Mouse (Mus musculus): ENCODE data around the gene Zbtb20. TPM values are rescaled to one million over a fixed set of nuclear protein-coding genes. Genes with fewer than 3 reads are reported as not detected.

The Zbtb20 gene
- total RNA-seq, 4 experiments from 2014 or later, result 154 to 246 (median 184) TPM

- DNase-seq, result no peak
These were observed 205.4 kb downstream of the Zbtb20 start for GRCm38 (mm10) chr16:43080923-43081702.

DNA sequence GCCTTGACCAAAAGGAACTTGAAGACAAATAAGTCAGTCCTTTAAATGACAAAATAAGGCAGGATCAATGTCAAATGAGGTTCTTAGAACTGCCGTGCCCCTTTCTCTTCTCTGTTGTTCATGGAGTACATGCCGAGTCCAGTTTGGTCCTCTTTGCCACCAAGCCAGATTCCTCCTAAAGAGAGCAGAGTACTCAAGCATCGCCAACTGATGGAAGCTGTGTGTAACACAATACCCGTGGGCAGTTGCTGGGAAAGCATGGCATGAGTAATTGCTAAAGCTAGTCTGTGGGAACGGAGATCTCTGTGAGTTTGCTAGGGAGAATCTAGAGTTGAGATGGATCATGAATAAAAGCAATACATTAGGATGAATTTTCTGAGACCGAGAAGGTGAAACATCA lies 206.3 kb downstream of the Zbtb20 start:
- DNase-seq, result no peak

DNA sequence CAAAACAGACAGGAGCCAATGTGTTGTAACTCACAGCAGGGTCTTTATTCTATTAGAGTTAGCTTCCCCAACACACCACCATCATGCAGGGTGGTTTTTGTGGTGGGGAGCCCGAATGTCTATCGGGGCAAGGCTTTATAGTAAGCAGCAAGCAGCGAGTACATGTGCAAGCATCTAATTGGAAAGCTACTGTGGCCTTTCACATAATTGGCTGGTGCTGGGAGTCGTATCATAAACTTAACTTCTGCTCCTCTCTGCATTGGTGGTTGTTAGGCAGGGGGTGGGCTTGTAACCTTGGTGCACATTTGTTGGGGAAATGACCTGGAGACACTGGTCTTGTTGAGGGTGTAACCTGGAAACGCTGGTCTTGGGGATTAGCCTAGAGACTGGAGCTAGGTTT lies 207.1 kb downstream of the Zbtb20 start:
- no peak for DNase-seq

DNA sequence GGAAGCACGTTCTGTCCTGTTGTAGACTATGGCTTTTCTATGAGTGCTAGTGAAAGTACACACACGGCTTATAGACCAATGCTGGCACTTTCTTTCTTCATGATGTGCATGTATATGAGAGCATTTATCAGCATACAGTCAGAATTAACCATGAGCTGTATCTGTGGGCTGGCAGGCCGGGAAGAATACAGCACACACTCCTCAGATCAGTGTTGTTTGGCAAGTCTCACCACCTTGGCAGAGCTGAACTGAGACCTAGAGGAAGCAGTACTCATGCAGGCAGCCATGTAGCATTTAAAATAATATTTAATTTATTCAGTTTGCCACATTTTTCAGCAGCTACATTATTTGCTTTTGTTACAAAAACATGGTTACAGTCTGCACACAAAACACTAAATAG lies 214.5 kb downstream of the Zbtb20 start:
- DNase-seq, result no peak

DNA sequence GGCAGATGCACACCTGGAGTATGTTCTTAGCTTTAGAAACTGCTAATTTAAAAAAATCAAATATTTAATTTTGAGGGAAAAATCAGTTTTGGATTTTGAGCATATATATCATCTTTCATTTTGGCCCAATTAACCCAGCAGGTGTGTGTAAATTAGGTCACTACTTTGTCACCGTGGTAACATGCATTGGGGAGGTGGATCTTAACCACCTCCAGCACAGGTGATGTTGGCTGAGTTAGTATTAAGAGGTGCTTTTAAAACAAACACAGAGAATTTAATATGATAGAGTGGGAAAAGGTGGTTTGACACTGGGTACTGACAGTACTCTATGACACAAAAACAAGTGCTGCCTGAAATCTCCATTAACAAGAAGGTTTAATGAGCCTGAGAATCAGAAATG lies 218.5 kb downstream of the Zbtb20 start:
- DNase-seq, result no peak

- DNase-seq, result no peak
These were observed 219.1 kb downstream of the Zbtb20 start for GRCm38 (mm10) chr16:43094756-43095155.

DNA sequence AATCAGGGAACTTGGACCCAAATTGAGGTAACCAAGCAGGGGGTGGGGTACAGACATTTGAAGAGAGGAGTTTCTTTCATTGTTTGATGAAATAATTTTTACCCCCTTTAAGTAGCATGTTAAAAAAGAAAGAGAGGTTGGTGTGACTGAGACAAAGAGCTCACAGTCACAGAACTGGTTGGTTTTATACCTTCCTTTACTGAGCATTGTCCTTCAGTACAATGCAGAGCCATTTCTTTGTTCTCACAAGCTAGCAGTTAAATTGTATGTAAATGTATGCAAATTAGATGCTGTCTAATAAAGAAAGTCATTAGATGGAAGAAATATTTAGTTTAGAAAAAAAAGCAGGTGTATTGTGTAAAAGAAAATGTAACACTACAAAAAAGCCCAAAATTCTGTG lies 220.4 kb downstream of the Zbtb20 start:
- no peak for DNase-seq

- DNase-seq, result no peak
These were observed 222.5 kb downstream of the Zbtb20 start for GRCm38 (mm10) chr16:43098153-43098552.

DNA sequence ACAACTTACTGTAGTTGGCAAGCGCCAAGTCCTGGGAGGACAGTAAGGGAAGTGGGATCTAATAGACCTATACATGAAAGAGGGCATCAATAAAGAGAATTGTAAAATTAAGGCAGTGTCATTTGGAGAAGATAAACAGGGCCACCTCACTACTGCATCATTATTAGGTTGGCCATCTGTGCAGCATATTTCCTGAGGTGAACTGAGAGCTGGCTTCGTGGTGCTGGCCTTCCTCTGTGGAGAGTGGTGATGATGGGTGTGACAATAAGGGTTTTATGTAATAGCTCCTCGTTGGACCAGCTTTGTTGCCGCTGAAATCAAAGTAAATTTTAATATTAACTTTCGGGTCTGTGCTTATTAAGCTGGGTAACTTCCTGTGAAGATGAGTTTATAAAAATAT lies 223.0 kb downstream of the Zbtb20 start:
- no peak for DNase-seq

GRCm38 (mm10) chr16:43111288-43111687 lies 235.6 kb downstream of the Zbtb20 start:
- DNase-seq, result no peak

GRCm38 (mm10) chr16:43113968-43114367 lies 238.3 kb downstream of the Zbtb20 start:
- DNase-seq, result no peak

DNA sequence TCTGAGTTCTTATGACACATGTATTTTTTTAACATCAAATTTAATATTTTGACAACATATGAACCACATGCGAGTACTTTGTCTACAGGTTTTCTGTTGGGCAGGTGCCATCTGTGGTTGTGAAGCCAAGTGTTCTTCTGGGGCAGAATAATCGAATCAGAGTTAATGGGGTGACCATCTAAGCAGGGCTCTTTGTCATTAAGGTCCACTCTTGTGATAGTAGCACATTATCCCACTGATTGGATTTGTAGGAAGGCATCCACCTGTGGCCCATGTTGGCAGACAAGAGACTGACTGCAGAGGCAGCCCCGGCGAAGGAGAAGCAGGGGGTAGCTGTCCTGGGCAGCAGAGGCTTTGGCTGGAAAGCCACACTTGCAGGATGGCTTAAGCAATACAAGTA lies 254.3 kb downstream of the Zbtb20 start:
- no peak for DNase-seq

DNA sequence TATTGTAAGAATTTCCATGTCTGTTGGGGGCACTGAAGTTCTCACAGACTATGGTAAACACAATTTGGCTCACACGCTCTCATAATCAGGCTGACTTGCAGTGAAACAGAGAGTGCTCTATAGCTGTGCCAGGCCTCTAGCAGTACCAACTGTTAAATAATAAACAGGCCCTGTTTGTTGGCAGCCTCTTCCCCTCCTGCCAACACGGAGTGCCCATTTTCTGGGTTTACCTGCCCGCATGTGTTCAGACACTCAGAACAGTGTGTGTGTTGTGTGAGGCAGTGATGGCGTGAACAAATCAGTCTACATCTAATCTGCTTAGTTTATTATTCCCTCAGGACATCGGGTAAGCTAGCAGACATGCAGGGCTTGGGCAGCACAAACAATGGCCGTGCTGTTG lies 254.9 kb downstream of the Zbtb20 start:
- no peak for DNase-seq

GRCm38 (mm10) chr16:43131077-43131476 lies 255.4 kb downstream of the Zbtb20 start:
- no peak for DNase-seq

DNA sequence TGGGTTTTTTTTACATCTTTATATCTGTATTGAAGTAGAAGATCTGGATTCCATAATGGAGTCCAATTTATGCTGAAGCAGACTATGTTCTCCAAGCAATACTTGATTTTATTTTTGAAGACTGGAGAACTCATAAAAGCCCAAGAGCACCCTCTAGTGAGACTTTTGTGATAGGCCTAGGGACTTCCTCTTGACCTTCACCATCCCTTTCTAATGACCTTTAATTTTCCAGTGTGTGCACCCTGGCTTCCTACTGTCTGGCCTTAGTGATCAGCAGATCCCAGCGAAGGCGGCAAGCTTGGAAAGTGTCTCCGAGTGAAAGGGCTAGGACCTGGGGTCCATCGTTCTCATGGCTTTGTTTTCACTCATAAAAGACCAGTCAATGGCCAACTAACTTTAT lies 292.8 kb downstream of the Zbtb20 start:
- DNase-seq, result no peak

DNA sequence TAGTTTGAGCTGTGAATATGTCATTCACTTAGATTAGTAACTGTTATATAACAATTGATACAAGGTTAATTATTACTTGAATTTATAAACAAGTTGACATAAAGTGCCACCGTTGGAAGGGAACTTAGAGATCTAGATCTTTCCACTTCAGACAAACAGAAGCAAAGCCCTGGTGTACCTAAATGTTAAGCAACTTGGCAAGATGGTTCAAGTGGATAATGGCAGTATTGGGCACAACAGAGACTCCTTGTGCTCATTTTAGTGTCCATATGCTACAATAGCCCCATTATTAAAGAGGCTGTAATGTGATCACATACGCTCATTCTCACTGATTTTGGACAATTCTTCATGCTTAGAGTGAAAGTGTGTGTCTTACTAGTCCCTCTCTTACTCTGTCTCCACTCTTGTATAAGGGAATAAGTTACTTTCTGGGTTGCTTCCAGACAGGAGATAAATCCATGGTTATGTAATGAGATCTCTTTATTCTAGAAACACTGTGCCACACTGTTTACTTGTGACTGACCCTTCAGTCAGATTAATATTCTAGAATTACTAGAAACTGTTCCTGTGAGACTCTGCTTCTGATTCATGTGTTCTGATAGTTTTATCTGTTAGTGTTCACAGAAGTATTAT lies 293.7 kb downstream of the Zbtb20 start:
- DNase-seq, result no peak

- no peak for DNase-seq
These were observed 296.5 kb downstream of the Zbtb20 start for GRCm38 (mm10) chr16:43172139-43172538.

- DNase-seq, result no peak
These were observed 297.2 kb downstream of the Zbtb20 start for GRCm38 (mm10) chr16:43172912-43173311.

GRCm38 (mm10) chr16:43174815-43175214 lies 299.1 kb downstream of the Zbtb20 start:
- no peak for DNase-seq

DNA sequence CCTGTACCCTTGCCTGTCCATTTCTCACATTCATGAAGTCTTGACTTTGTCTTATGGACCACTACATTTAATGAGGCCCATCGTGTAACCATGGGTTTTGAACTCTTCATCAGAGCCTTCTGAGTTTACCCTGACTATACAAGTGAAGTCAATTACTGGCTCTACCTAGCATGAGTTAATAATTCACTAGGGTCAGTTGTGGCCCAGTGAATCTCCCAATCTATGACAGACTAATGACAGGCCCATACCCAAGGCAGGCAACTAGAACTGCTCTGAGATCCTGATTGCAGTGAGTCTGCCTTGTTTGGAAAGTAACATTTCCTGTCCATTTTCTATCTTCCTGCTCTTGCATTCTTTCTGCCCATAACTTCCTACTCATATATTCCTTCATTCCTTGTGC lies 305.4 kb downstream of the Zbtb20 start:
- DNase-seq, result no peak

DNA sequence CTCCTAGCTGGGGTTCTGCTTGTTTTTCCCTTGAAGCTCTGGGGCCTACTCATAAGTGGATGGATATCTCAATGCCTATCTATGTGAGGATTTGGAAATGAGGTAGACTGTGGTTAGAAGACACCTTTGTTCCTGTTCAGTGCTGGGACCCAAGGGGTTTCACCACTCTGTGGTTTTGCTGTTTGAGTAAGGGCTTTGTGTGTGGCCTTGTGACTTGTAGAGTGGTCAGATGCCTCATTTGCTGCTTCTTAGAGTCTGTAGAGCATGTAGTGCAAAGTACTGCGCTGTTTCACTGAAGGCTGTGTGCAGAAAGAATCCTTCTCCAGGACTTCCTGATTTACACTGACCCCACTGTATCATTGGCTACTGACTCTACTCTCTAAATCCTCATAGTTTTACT lies 314.7 kb downstream of the Zbtb20 start:
- no peak for DNase-seq

GRCm38 (mm10) chr16:43191060-43191850 lies 315.6 kb downstream of the Zbtb20 start:
- DNase-seq, result no peak

- DNase-seq, result no peak
These were observed 318.1 kb downstream of the Zbtb20 start for GRCm38 (mm10) chr16:43193631-43194239.

Measured in adrenal gland, adult 8-10 months (tissue).